Mouse (Mus musculus): ENCODE results near the gene Prg2. TPM values are rescaled to one million over a fixed set of nuclear protein-coding genes. Genes with fewer than 3 reads are reported as not detected.
A peak's percentile ranks its signal among the peaks of the same experiment; 100 is the strongest.

Gene Prg2
- total and polyA plus RNA-seq, 3 experiments = 0.17 to 0.42 TPM; not detected in 1

DNA sequence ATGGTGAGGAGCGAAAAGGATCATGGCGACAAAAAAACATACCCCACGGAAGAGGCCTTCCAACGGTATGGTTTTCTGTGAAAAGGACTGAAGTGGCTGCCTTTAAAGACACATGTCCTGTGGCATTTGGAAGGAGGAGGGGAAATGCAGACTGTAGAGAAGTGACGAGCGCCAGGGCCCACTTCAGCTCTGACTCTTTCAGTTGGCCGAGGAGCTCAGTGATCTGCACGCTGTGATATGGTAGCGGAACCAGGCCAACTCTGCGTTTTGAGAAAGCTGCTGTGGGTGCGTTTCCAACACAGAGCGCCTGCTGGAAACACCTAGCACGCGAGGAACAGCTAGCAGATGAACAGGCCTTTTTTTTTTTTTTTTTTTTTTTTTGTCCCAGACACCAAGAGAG is 32.4 kb downstream of the Prg2 start (continued):
- TF ChIP-seq NELFE (IDR thresholded peaks at IDR 0.05; ENCODE audit: low read depth, low read length) (no peak; the same call in 1 of the 2 replicates), GABPA (IDR thresholded peaks at IDR 0.05; ENCODE audit: low read depth, low read length) (no peak), CHD2 (IDR thresholded peaks at IDR 0.05; ENCODE audit: low read length) (no peak), TCF12 (IDR thresholded peaks at IDR 0.05; ENCODE audit: low read depth, low read length) (no peak), ZC3H11A (IDR thresholded peaks at IDR 0.05; ENCODE audit: low read depth, low read length) (no peak), MEF2A (IDR thresholded peaks at IDR 0.05; ENCODE audit: extremely low read depth, insufficient replicate concordance, low read depth, low read length, poor library complexity, severe bottlenecking) (no peak), JUND (IDR thresholded peaks at IDR 0.05; ENCODE audit: low read depth, low read length) (no peak), MXI1 (IDR thresholded peaks at IDR 0.05; ENCODE audit: low read depth, low read length) (no peak), ZNF384 (IDR thresholded peaks at IDR 0.05; ENCODE audit: low read depth, low read length) (peak; percentile 85), EP300 (IDR thresholded peaks at IDR 0.05; ENCODE audit: low read depth in 1 of 2, low read length in 2 of 2) (peak in 1 of 2 experiments; percentile 14; a peak in 2 of 4 replicates), NRF1 (IDR thresholded peaks at IDR 0.05; ENCODE audit: insufficient read depth, low read depth, low read length, poor library complexity, severe bottlenecking) (no peak), ETS1 (IDR thresholded peaks at IDR 0.05; ENCODE audit: low read depth, low read length) (0 out of 2 replicates have a peak, but pooled peaks have one; percentile 13), CHD1 (IDR thresholded peaks at IDR 0.05; ENCODE audit: low read depth, low read length) (no peak)

DNA sequence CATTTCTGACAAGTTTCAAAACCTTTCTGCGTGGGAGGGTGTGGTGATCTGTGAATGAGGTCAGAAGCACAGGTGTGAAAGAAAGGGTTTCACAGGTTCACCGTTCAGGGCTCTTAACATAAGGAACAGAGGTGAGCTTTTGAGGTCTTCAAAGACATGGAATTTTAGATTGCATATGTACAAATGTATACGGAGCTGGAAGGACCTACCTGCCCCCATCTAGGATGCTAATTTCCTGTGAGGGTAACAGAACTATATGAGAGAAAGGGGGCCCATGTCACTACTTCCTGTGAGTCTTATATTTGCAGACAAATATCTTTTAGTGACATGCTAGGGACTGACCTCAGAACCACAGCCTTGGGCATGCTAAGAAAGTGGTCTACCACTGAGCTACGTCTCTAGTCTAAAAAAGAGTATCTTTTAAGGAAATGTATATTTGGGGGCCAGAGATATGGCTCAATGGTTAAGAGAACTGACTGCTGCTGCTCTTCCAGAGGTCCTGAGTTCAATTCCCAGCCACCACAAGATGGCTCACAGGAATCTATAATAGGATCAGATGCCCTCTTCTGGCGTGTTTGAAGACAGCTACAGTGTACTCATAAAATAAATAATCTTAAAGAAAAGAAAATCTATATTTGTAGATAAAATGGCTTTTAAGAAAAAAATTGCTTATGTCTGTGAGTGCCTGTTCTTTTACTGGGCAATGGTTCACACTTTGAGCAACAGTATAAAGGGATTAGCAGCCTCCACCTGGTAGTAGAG is 33.7 kb downstream of the Prg2 start:
- Histone ChIP-seq H3K9ac (ENCODE audit: control insufficient read depth, low read depth, low read length, poor library complexity, severe bottlenecking) (no peak overlapping the region), H3K36me3 (ENCODE audit: control insufficient read depth in 1 of 2, insufficient read depth in 2 of 2, low read length in 2 of 2) (peaks cover 0 to 31% of the 10 kb centered on the region in 2 experiments; a peak in 2 of 4 replicates), H3K27me3 (ENCODE audit: control insufficient read depth in 1 of 2, insufficient read depth in 2 of 2, low read length in 2 of 2) (no peaks in the 10 kb centered on the region), H3K4me3 (ENCODE audit: control insufficient read depth in 1 of 2, insufficient read depth in 1 of 2, low read depth in 2 of 2, low read length in 2 of 2) (no peak overlapping the region), H3K79me2 (ENCODE audit: control insufficient read depth, insufficient read depth, low read length, poor library complexity) (no peaks in the 10 kb centered on the region), H3K4me1 (ENCODE audit: control insufficient read depth in 1 of 2, insufficient read depth in 2 of 2, low read length in 2 of 2) (peaks cover 22 to 28% of the 10 kb centered on the region in 2 experiments), H3K9me3 (replicated peaks; ENCODE audit: insufficient read depth, low read length) (no peaks in the 10 kb centered on the region), H3K27ac (ENCODE audit: control insufficient read depth, low read depth, low read length) (peak overlapping the region; percentile 63)
- DNase-seq (ENCODE audit: low read depth, low spot score) = peak; percentile 48
- TF ChIP-seq ETS1 (IDR thresholded peaks at IDR 0.05; ENCODE audit: low read depth, low read length) (no peak), RAD21 (IDR thresholded peaks at IDR 0.05; ENCODE audit: low read depth, low read length) (peak; percentile 17; the same call in 1 of the 2 replicates), JUND (IDR thresholded peaks at IDR 0.05; ENCODE audit: low read depth, low read length) (no peak), CHD1 (IDR thresholded peaks at IDR 0.05; ENCODE audit: low read depth, low read length) (no peak), TAL1 (IDR thresholded peaks at IDR 0.05; ENCODE audit: low read length) (no peak), USF1 (IDR thresholded peaks at IDR 0.05; ENCODE audit: low read depth, low read length) (no peak), SIN3A (IDR thresholded peaks at IDR 0.05; ENCODE audit: low read length) (no peak), TCF12 (IDR thresholded peaks at IDR 0.05; ENCODE audit: low read depth, low read length) (0 out of 2 replicates have a peak, but pooled peaks have one; percentile 11), UBTF (IDR thresholded peaks at IDR 0.05; ENCODE audit: borderline replicate concordance, insufficient read depth, low read depth, low read length) (no peak), BHLHE40 (IDR thresholded peaks at IDR 0.05; ENCODE audit: borderline replicate concordance, low read depth, low read length) (no peak), USF2 (IDR thresholded peaks at IDR 0.05; ENCODE audit: borderline replicate concordance in 1 of 2, insufficient read depth in 1 of 2, low read depth in 1 of 2, low read length in 2 of 2) (no peak), MXI1 (IDR thresholded peaks at IDR 0.05; ENCODE audit: low read depth, low read length) (no peak), ZC3H11A (IDR thresholded peaks at IDR 0.05; ENCODE audit: low read depth, low read length) (no peak), POLR2AphosphoS2 (IDR thresholded peaks at IDR 0.05; ENCODE audit: low read length) (no peak), NRF1 (IDR thresholded peaks at IDR 0.05; ENCODE audit: insufficient read depth, low read depth, low read length, poor library complexity, severe bottlenecking) (no peak), ZNF384 (IDR thresholded peaks at IDR 0.05; ENCODE audit: low read depth, low read length) (no peak), MAZ (IDR thresholded peaks at IDR 0.05; ENCODE audit: low read depth, low read length) (no peak), POLR2A (IDR thresholded peaks at IDR 0.05; ENCODE audit: control insufficient read depth in 1 of 2, insufficient read depth in 1 of 2, low read depth in 1 of 2, low read length in 2 of 2, poor library complexity in 1 of 2) (no peak), MAFK (IDR thresholded peaks at IDR 0.05; ENCODE audit: borderline replicate concordance, low read depth, low read length) (no peak), MYB (IDR thresholded peaks at IDR 0.05; ENCODE audit: low read depth, low read length) (no peak), MAX (IDR thresholded peaks at IDR 0.05; ENCODE audit: low read length) (no peak), ZMIZ1 (IDR thresholded peaks at IDR 0.05; ENCODE audit: low read depth, low read length) (no peak), CHD2 (IDR thresholded peaks at IDR 0.05; ENCODE audit: low read length) (no peak), GABPA (IDR thresholded peaks at IDR 0.05; ENCODE audit: low read depth, low read length) (no peak), HCFC1 (IDR thresholded peaks at IDR 0.05; ENCODE audit: low read depth, low read length) (no peak), RCOR1 (IDR thresholded peaks at IDR 0.05; ENCODE audit: low read depth, low read length) (no peak), ELF1 (IDR thresholded peaks at IDR 0.05; ENCODE audit: low read depth, low read length) (no peak), EP300 (IDR thresholded peaks at IDR 0.05; ENCODE audit: low read depth in 1 of 2, low read length in 2 of 2) (peak in 1 of 2 experiments; percentile 4; a peak in 1 of 4 replicates)

Measured in MEL (cell line).